Mouse (Mus musculus): ENCODE measurements at regions not wholly inside any gene's neighbourhood (a gene's known extent, or its start where the extent isn't known, plus 50 kb on each side); places are given as distances from the start of the nearest gene placed in this dataset.

GRCm38 (mm10) chr3:143790905-143791304, 414.1 kb downstream of the Lmo4 start:
- no peak for TF ChIP-seq CTCF (IDR thresholded peaks at IDR 0.05)
- no peak for TF ChIP-seq EP300 (IDR thresholded peaks at IDR 0.05)

Measured in lung, postnatal 0 days (tissue).